Mouse (Mus musculus) heart, postnatal 0 days (tissue): ENCODE results near the gene Afm.

Experiments used
- CTCF ChIP-seq: IDR thresholded peaks from 2 replicates; pipeline ENCODE4 v1.5.1; 2016; ENCODE audit warnings: antibody characterized with exemption, control low read depth, low read depth
- EP300 ChIP-seq: IDR thresholded peaks from 2 replicates; pipeline ENCODE4 v1.6.1; 2016; ENCODE audit warnings: antibody characterized with exemption, low read depth

DNA sequence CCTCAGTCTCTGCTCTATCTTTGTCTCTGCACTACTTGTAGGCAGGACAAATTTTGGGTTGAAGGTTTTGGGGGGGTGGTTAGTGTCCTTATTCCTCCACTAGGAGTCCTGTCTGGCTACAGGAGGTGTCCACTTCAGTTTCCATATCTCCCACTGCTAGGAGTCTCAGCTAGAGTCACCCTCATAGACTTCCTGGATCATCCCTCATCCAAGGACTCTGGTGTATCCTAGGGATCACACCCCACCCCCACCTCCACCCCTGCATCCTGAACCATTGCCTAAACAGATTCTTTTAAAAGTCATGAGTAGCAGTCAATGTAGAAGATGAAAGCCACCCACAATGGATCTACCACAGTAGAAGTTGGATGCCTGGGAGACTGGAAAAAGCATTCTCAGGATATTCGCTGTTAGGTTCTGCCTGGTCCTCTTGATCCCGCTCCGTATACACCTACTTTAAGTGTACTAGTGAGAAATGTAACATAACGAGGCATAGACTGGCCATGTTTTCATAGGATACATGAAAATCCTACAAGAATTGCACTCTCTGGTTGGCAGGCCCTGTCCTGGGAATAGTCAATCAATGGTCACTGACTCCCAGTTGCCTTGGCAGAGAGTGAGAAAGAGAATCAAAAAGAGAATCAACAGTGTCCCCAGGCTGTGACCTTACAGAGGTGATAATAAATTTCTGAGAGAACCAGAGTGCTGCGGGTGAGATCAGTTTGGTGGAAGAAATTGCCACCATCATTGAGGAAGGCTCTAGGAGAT lies 8.7 kb upstream of the Afm start:
- no peak for TF ChIP-seq CTCF
- no peak for TF ChIP-seq EP300
